Mouse (Mus musculus): ENCODE results near the gene Syne4.
A peak's percentile ranks its signal among the peaks of the same experiment; 100 is the strongest.

Gene Syne4

DNA sequence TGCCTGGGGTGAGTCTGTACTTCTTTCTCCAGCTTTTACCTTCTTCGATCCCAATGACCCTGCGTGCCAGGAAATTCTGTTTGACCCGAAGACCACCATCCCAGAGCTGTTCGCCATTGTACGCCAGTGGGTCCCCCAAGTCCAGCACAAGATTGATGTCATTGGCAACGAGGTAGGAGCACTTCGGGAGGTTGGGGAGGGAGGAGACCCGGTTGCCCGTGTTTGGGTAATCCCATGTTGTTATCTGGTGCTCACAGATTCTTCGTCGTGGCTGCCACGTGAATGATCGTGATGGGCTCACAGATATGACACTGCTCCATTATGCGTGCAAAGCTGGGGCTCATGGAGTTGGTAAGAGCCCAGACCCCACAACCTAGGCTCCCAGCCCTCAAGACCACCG is 17.8 kb upstream of the Syne4 start:
- DNase-seq (ENCODE audit: low spot score in 2 of 2), result no peak

DNA sequence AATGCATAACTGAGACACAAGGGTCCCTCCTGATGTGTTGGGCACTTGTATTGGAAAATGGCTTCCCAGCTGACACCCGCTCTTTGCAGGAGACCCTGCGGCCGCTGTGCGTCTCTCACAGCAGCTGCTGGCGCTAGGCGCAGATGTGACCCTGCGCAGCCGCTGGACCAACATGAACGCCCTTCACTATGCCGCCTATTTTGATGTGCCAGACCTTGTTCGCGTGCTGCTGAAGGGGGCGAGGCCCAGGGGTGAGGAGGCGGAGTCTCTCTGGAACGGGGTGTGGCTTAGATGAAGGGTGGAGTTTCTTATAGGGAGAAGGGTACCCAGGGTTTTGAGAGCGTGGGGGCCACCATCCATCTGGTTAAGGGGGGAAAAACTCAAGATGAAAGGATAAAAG is 17.3 kb upstream of the Syne4 start:
- DNase-seq (ENCODE audit: low spot score in 2 of 2), result no peak

DNA sequence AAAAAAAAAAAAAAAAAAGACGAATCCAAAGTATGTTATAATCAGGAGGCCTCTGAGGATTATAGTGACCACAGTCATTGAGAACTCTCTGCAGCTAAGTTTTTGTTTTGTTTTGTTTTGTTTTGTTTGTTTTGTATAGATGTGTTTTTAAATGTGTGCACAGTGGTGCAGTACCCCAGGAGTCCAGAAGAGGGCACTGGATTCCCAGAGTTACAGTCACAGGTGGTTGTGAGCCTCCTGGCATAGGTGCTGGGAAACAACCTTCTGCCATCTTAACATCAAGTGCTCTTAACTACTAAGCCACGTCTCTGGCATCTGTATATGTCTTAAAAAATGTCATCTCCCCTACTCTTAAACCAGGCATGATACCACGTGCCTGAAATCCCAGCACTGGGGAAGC is 13.7 kb upstream of the Syne4 start:
- DNase-seq (ENCODE audit: low spot score in 2 of 2), result no peak

DNA sequence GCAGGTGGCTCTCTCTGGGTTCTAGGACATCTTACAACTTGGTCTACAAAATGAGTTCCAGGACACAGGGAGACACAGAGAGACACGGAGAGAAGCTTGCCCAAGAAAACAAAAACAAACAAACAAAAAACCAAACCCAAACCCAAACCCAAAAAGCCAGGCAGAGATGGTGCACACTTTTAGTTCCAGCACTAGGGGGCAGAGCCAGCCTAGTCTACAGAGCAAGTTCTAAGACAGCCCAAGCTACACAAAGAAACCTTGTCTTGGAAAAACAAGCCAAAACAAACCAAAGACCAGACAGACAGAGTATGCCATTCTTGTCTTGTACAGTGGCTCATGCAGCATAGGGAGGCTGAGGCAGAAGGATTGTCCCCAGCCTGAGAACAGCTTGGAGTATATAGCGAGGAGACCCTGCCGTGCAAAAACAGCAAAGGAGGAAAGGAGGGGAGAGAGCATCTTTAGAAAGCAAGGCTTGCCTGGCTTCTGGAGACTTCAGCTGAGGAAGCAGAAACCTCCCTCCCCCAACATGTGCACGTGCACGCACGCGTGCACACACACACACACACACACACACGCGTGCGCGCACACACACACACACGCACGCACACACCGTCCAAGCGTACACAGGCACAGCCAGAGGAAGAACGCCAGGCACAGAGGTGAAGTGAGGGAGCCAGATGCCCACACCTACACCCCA is 8.4 kb upstream of the Syne4 start:
- no peak for DNase-seq (ENCODE audit: low spot score in 2 of 2)

DNA sequence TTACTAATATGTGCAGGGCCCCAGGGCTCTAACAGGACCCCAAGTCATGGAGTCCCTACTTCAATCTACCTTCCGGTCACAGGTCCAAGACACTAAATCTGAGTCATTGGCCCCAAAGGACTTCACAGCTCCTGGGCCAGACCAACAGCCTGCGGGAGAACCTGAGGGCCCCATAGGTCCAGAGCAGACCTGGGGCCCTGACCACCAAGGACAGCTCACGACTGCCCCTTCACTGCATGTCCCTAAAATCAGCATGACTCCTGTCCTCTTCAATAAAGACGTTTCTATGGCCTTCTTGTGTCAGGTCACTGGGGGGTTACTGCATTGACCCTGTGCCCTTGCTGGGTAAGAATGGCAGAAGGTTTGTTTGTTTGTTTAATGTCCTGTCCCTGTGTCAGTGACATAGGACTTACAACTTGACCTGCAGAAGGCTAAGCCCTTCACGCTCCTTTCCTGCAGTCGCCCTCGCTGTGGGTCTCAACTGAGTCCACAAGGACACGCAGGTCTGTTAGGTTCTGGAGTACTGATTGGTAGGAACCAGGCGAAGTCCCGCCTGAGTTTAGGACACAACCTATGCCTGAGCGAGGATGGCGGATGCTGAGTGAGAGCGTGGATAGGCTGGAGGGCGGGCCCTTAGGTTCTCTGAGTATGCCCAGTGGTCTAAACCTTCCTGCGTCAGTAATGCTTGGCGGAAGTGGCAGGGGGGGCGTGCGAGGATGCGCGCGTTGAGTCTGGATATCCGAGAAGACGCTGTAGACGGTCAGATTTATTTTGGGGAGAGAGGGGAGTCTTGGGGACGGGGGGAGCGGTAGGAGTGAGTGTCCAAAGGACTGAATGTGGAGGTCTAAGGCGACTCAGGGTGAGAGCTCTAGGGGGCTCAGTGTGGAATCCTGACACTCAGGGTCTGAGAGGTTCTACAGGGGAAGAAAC is 6.3 kb upstream of the Syne4 start, which contains the start of gene Alkbh6:
Alkbh6 (plus strand) TSS at position 642 of the 930 bp plus-strand sequence.
- DNase-seq (ENCODE audit: low spot score in 2 of 2), result peak; percentile 94 to 95

DNA sequence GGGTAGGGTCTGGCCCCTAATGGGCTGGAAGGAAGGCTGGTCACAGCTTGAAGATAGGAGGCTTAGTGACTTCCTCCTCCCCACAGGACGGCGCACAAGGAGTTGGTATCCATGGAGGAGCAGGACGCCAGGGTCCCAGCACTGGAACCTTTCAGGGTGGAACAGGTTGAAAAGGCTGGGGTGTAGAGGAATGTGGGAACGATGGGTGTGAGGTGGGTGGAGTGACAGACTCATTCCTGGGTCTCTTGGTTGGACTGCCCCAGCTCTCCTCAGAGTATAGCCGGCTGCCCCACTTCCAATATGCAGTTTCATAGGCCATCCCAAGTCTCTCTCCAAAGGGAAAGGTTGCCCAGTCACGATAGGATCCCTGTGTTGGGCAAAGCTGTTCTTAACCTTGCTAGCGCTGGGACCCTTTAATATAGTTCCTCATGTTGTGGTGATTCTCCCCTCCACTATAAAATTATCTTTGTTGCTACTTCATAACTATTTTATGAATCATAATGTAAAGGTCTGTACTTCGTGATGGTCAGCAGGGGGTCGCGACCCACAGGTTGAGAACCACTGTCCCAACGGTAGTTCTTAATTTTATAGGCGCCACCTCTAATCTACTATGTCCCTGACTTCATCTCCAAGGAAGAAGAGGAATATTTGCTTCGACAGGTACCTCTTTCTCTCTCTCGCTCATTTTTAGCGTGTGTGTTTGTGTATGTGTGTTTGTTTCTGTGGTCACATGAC is 5.0 kb upstream of the Syne4 start:
- DNase-seq (ENCODE audit: low spot score in 2 of 2), result no peak

DNA sequence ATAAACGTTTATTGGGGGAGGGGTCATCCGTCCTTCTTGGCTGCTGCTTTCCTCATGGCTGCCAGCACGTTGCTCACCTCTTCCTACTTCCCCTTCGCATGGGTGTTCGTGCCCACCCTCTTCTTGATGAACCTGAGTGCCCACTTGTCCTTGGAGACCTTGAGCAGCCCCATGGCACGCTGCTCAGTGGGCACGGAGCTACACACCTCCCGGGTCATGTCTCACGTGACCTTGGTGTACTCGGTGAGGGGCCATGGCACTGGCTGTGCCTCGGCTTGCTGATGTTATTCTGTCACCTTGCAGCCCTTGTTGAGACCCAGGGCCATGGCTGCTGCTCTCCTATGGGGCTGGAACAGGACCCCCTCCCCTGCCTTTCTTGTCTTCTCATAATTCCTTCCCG is 4.5 kb upstream of the Syne4 start:
- no peak for DNase-seq (ENCODE audit: low spot score in 2 of 2)

DNA sequence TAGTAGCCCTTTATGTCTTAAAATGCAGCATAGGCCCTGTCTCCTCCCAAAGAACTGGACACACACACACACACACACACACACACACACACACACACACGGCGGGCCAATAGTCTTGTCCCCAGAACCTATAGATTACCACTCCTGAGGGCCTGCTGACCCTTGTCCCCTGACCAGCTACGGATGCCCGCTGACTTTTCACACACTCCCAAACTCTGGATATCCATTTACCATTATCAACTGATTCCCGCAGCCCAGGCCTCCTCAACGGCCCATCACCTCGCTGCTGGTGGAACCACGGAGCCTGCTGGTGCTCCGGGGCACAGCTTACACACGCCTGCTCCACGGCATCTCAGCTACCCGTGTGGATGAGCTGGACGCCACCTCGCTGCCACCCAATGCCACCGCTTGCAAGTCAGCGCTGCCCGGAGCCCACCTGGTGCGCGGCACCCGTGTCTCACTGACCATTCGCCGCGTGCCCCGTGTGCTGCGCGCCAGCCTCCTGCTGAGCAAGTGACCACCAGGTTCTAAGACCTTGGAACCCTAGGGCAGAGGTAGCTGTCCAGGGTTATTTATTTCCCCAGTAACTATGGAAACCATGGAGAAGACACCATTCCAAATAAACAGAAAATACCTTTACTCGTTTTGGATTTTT is 814 bp upstream of the Syne4 start:
- DNase-seq (ENCODE audit: low spot score in 2 of 2), result no peak

DNA sequence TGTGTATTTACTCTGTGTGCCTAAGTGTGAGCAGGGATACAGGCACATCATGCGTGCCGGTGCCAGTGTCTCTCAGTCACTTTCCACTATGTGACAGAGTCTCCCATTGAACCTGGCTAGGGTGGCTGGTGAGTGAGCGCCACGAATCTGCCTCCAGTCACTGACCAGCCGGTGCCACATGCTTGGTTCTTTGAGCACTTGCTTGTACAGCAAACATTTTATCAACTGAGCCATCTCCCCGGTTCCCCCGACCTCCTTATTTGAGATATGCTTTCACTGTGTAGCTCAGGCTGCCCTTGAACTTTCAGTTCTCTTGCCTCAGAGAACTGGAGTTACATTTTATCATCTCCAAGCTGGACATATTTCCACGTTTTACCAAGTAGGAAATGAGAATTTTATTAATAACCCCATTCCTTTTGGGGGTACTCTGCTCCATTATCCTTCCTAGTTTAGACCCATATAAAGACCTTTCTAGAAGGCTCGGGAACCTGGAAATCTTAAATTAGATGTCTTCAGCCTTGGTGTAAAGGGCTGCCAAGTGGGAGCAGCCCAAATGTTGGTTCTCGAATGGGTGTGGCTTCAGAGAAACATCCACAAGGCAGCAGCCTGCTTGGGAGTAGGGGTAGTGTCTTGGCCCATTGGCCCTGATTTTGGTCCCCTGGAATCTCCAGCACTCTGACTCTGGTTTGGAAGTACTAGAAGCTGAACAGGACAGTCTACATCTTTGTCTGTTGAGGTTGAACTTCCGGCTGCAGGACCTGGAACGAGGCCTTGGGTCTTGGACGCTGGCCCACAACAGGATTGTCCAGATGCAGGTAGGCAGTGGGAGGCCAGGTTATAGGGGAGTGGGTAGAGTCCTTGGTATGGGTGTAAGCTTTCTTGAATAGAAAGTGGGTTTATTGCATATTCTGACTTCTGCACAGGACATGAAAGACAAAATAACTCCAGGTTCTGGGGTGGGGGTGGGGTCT is 1.2 kb downstream of the Syne4 start:
- no peak for DNase-seq (ENCODE audit: low spot score in 2 of 2)

DNA sequence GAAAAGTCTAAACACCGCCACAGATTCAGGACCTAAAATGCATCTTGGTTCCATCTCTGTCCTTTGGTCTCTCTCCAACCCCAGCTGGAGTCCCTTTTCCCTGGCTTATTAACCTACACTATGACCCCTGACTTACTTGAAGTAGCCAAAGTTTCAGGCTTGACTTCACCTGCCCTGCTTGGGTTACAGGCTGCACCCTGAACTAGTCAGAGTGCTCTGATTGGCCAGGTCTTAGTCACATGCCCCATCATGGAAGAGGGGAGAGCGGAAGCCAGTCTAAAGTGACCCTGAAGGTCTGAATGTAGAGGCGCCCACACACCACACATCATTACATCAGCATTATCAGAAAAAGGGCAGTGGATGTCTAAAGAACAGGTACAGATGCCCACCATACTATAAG is 3.5 kb downstream of the Syne4 start:
- DNase-seq (ENCODE audit: low spot score in 2 of 2), result no peak

DNA sequence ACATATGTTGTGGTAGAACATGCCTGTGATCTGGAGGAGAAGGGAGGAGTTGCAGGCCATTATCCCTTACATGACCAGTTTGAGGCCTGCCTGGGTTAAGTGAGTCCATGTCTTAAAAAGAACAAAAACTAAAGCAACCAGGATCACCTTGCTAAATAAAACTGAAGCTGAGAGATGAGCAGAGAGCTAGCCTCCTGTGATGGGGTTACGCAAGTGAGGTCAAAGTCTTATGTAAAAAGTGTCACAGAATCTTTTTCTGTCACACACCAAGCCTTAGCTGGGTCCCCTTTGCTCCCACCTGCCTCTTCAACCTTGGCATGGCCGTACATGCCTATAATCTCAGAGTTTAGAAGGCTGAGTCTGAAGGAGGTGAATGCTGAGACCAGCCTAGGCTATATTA is 6.3 kb downstream of the Syne4 start:
- DNase-seq (ENCODE audit: low spot score in 2 of 2), result no peak

DNA sequence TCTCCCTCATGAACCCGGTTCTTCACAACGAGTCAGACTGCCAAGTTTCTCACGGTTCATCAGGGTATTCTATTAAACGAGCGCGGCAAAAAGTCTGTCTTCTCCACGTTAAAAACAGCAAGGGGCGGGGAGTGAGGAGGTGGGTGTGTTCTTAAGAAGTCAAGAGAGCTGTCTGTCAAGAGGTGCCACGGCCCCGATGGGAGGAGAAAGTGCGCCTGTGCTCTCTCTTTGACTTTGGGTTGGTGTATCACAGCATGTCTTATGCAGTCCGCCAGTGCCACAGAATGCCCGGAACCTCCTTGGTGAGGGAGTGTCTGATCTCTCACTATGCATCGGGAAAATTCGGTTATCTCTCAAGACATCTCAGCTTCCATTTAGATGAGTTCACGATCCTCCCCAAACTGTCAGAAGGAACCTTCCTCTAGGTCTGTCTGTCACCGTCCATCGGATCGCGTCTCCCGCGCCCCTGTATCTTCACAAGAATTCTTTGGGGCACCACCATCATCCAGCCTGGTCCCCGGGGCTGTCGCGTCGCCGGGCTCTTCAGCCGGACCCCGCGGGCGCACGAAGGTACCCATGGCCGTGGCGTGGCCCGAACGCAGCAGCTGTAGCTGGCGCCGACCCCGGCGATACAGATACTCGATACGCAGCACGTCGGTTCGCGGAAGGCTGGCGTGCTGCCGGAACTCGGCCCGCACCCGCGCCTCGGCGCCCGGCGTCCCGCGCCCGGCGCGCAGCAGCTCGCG is 7.1 kb downstream of the Syne4 start, which contains the start of gene E130208F15Rik:
E130208F15Rik (plus strand) TSS at position 202 of the 746 bp plus-strand sequence.
- peak; percentile 58 to 63 for DNase-seq (ENCODE audit: low spot score in 2 of 2)

DNA sequence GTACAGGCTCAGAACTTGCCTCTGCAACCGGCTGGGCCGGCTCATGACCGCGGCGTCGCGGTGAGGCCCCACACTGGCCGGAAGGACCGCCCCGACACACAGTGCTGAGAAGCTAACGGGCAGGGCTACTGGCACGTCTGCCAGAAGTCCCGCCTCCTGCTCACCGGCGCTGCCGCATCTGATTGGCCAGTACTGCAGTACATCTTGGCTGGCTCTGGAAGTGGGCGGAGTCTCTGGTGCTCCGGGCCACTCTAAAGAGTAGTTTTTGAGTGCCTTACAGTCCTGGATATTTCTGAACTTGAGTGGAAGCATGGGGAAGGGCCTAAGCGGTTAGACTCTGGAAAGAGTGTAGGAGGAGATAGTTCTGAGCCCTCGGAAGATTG is 7.7 kb downstream of the Syne4 start:
- DNase-seq (ENCODE audit: low spot score in 2 of 2), result peak; percentile 93 to 96

DNA sequence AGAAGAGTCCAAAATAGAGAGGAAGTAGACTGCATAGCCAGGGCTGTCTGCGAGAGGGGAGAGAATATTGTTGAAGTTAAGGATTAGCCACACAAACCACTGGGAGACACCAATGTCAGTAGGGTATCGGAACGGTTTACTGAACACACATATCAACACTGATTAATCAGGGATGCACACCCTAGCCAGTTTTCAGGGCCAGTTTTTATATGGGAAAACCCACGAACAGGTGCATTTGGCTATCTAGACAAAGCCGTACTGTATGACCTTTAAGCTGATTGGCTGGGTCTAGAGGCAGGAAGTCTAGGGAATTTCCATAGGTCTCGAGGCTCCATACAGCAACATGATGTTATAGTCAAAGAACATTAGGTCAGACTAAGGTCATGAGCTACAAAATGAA is 8.3 kb downstream of the Syne4 start:
- DNase-seq (ENCODE audit: low spot score in 2 of 2), result no peak

DNA sequence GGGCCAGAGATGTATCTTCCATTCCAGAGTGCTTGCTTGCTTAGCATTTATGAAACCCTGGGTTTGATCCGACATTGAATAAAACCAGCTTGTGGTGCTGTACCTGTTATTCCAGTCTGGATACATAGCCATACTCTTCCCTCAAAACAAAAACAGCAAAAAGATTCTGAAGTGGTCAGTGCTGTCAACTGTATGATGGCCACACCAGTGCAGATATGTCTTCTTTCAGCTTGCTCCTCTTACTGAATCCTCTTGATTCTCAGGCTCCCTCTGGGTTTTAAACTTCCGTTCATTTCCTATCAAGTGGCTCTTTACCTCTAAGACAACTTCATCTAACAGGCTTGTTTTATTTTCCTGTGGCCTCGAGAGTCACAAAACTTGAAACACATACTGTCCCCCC is 9.2 kb downstream of the Syne4 start, which contains the start of gene Sdhaf1:
Sdhaf1 (minus strand) TSS at position 101 of the 400 bp plus-strand sequence.
- no peak for DNase-seq (ENCODE audit: low spot score in 2 of 2)

DNA sequence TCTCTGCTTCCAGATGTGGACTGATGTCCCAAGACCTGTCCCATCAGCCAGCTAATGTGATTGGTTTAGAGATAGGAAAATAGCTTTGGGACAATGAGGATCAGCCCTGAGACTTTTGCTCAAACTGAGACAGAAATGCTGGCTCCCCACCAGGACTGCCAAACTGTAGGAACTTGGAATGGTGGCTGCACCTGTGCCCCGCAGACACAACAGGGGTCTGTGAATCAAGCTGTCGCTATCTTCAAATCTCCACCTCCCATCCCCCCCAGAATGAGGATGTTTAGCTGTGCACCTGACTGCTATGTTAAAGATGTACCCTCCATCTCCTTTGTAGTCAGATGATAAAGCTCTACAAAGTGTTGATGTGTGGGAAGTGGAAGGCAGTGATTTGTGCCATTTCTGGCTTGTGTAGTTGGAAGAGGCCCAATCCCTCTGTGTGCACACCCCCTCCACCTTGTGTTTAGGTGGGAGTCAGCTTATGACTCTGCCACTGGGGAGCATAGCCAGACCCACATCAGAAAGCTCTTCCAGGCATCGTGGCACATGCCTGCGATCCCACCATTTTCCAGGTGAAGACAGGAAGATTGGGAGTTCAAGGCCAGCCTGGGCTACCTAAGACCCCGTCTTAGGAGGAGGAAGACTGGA is 9.8 kb downstream of the Syne4 start:
- no peak for DNase-seq (ENCODE audit: low spot score in 2 of 2)

DNA sequence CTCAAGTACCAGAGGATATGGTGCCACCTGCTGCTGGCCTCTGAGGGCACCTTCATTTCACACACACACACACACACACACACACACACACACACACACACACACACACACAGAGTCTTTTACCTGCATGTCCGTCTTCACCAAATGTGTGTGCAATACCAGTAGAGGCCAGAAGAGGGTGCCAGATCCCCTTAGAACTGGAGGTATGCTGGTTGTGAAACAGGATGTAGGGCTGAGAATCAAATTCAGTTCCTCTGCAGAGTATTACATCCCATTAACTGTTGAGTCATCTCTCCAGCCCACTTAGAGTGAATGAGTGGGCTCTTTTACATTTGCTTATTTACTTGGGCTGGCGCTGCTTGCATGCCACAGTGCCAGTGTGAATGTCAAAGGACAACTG is 10.8 kb downstream of the Syne4 start:
- DNase-seq (ENCODE audit: low spot score in 2 of 2), result no peak

DNA sequence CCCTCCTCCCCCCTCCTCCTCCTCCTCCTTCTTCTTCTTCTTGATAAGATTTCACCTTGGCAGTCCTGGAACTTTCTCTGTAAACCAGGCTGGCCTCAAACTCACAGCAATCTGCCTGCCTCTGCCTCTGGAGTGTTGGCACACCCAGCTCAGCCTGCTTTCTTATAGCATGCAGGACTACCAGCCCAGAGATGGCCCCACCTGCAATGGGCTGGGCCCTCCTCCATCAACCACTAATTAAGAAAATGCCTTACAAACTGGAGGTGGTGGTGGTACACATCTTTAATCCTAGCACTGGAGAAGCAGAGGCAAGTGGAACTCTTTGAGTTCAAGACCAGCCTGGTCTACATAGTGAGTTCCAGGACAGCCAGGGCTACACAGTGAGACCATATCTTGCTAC is 11.8 kb downstream of the Syne4 start:
- no peak for DNase-seq (ENCODE audit: low spot score in 2 of 2)

DNA sequence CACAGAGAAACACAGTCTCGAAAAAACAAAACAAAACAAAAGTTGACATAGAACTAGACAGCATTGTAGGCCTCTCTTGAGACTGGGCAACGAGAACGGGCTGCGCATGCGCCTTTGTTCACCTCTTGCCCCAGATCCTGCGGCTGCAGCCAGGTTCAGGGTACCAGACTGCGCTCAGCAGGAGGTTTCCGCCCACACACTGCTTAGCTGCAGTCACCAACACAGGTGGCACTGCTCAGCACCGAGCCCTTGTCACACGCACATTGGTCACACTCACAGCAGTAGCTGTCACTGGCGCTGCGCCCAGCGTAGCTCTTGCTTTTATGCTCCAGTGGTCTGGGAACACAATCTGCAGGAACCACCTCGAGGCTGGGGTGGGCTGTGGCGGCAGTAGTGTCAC is 12.5 kb downstream of the Syne4 start:
- no peak for DNase-seq (ENCODE audit: low spot score in 2 of 2)

All from frontal cortex, postnatal 10 days (tissue).